Mouse (Mus musculus): ENCODE measurements around the gene Pms1. TPM values are rescaled to one million over a fixed set of nuclear protein-coding genes. Genes with fewer than 3 reads are reported as not detected.
"Not testable (repeated sequence)": the region's sequence is repeated elsewhere in the genome, so short reads cannot be mapped to it uniquely, and the experiment has no call there.

Gene Pms1
- total and polyA plus RNA-seq, 2 experiments from 2014 or later, result 4.7 to 5.2 TPM

GRCm38 (mm10) chr1:53291197-53291596, 5.6 kb downstream of the Pms1 start:
- DNase-seq (ENCODE audit: low spot score) (no peak), ATAC-seq (ENCODE audit: low FRiP score) (no peak)
- H3K27me3 ChIP-seq (ENCODE audit: insufficient read depth, low read length), result no peaks in the 10 kb centered on the region
- H3K36me3 ChIP-seq (ENCODE audit: insufficient read depth, low read length), result no peaks in the 10 kb centered on the region
- WGBS, result 82% methylated on average over 3 of the region's 3 CpGs
- no peak overlapping the region for H3K4me2 ChIP-seq (ENCODE audit: low read depth, low read length, poor library complexity, severe bottlenecking)
- H3K4me1 ChIP-seq (ENCODE audit: insufficient read depth, low read length), result no peaks in the 10 kb centered on the region
- H3K9me3 ChIP-seq (ENCODE audit: low read length), result no peaks in the 10 kb centered on the region
- H3K9ac ChIP-seq (replicated peaks; ENCODE audit: low read length, poor library complexity, severe bottlenecking), result no peak overlapping the region
- TF ChIP-seq CTCF (IDR thresholded peaks at IDR 0.05), result no peak
- H3K4me3 ChIP-seq (ENCODE audit: low read depth, low read length), result no peak overlapping the region
- H3K27ac ChIP-seq (ENCODE audit: low read depth, low read length), result no peak overlapping the region

GRCm38 (mm10) chr1:53272646-53273045, 24.2 kb downstream of the Pms1 start:
- Histone ChIP-seq H3K9ac (replicated peaks; ENCODE audit: low read length, poor library complexity, severe bottlenecking) (no peak overlapping the region), H3K27me3 (ENCODE audit: insufficient read depth, low read length) (no peaks in the 10 kb centered on the region), H3K36me3 (ENCODE audit: insufficient read depth, low read length) (no peaks in the 10 kb centered on the region), H3K4me3 (ENCODE audit: low read depth, low read length) (no peak overlapping the region), H3K4me2 (ENCODE audit: low read depth, low read length, poor library complexity, severe bottlenecking) (no peak overlapping the region), H3K27ac (ENCODE audit: low read depth, low read length) (no peak overlapping the region), H3K9me3 (ENCODE audit: low read length) (no peaks in the 10 kb centered on the region), H3K4me1 (ENCODE audit: insufficient read depth, low read length) (no peaks in the 10 kb centered on the region)
- peak; percentile 72 for DNase-seq (ENCODE audit: low spot score)
- peak; percentile 69 for ATAC-seq (ENCODE audit: low FRiP score)
- peak; percentile 85 for TF ChIP-seq CTCF (IDR thresholded peaks at IDR 0.05)

GRCm38 (mm10) chr1:53269901-53270300, 26.9 kb downstream of the Pms1 start:
- no peaks in the 10 kb centered on the region for H3K36me3 ChIP-seq (ENCODE audit: insufficient read depth, low read length)
- DNase-seq (ENCODE audit: low spot score), result no peak
- no peaks in the 10 kb centered on the region for H3K4me1 ChIP-seq (ENCODE audit: insufficient read depth, low read length)
- H3K27ac ChIP-seq (ENCODE audit: low read depth, low read length), result no peak overlapping the region
- no peak overlapping the region for H3K4me3 ChIP-seq (ENCODE audit: low read depth, low read length)
- no peak overlapping the region for H3K9ac ChIP-seq (replicated peaks; ENCODE audit: low read length, poor library complexity, severe bottlenecking)
- no peak for TF ChIP-seq CTCF (IDR thresholded peaks at IDR 0.05)
- no peaks in the 10 kb centered on the region for H3K27me3 ChIP-seq (ENCODE audit: insufficient read depth, low read length)
- H3K4me2 ChIP-seq (ENCODE audit: low read depth, low read length, poor library complexity, severe bottlenecking), result no peak overlapping the region
- no peaks in the 10 kb centered on the region for H3K9me3 ChIP-seq (ENCODE audit: low read length)
- ATAC-seq (ENCODE audit: low FRiP score), result no peak
- WGBS, result 91% methylated on average over 3 of the region's 3 CpGs

- not testable (repeated sequence) for H3K4me3 ChIP-seq (ENCODE audit: low read depth, low read length); H3K4me1 ChIP-seq (ENCODE audit: insufficient read depth, low read length); H3K36me3 ChIP-seq (ENCODE audit: insufficient read depth, low read length); H3K27ac ChIP-seq (ENCODE audit: low read depth, low read length); H3K27me3 ChIP-seq (ENCODE audit: insufficient read depth, low read length); H3K9me3 ChIP-seq (ENCODE audit: low read length); ATAC-seq (ENCODE audit: low FRiP score); H3K4me2 ChIP-seq (ENCODE audit: low read depth, low read length, poor library complexity, severe bottlenecking); H3K9ac ChIP-seq (replicated peaks; ENCODE audit: low read length, poor library complexity, severe bottlenecking); DNase-seq (ENCODE audit: low spot score)
These were observed 31.7 kb downstream of the Pms1 start for GRCm38 (mm10) chr1:53264958-53265612.

- DNase-seq (ENCODE audit: low spot score) (no peak), ATAC-seq (ENCODE audit: low FRiP score) (no peak)
- Histone ChIP-seq H3K36me3 (ENCODE audit: insufficient read depth, low read length) (no peaks in the 10 kb centered on the region), H3K4me1 (ENCODE audit: insufficient read depth, low read length) (no peaks in the 10 kb centered on the region), H3K27me3 (ENCODE audit: insufficient read depth, low read length) (no peaks in the 10 kb centered on the region), H3K9me3 (ENCODE audit: low read length) (no peaks in the 10 kb centered on the region), H3K4me3 (ENCODE audit: low read depth, low read length) (no peak overlapping the region), H3K9ac (replicated peaks; ENCODE audit: low read length, poor library complexity, severe bottlenecking) (no peak overlapping the region), H3K27ac (ENCODE audit: low read depth, low read length) (no peak overlapping the region), H3K4me2 (ENCODE audit: low read depth, low read length, poor library complexity, severe bottlenecking) (no peak overlapping the region)
- WGBS, result 10% methylated on average over 1 of the region's 1 CpGs
- TF ChIP-seq CTCF (IDR thresholded peaks at IDR 0.05), result no peak
These were observed 70.8 kb downstream of the Pms1 start for GRCm38 (mm10) chr1:53226063-53226462.

GRCm38 (mm10) chr1:53225616-53226015, 71.2 kb downstream of the Pms1 start:
- no peak overlapping the region for H3K4me3 ChIP-seq (ENCODE audit: low read depth, low read length)
- 75% methylated on average over 3 of the region's 3 CpGs for WGBS
- H3K27ac ChIP-seq (ENCODE audit: low read depth, low read length), result no peak overlapping the region
- no peak for TF ChIP-seq CTCF (IDR thresholded peaks at IDR 0.05)
- no peak overlapping the region for H3K4me2 ChIP-seq (ENCODE audit: low read depth, low read length, poor library complexity, severe bottlenecking)
- ATAC-seq (ENCODE audit: low FRiP score), result peak; percentile 60; the same call in 1 of the 2 replicates
- no peak overlapping the region for H3K9ac ChIP-seq (replicated peaks; ENCODE audit: low read length, poor library complexity, severe bottlenecking)
- H3K4me1 ChIP-seq (ENCODE audit: insufficient read depth, low read length), result no peaks in the 10 kb centered on the region
- H3K9me3 ChIP-seq (ENCODE audit: low read length), result no peaks in the 10 kb centered on the region
- no peaks in the 10 kb centered on the region for H3K27me3 ChIP-seq (ENCODE audit: insufficient read depth, low read length)
- H3K36me3 ChIP-seq (ENCODE audit: insufficient read depth, low read length), result no peaks in the 10 kb centered on the region
- peak; percentile 15 for DNase-seq (ENCODE audit: low spot score)

All from midbrain, postnatal 0 days (tissue).